Comparison of ENCODE assay signal across 18 mouse cellular contexts in genomic region chr3:126624994-126625763, GRCm38 (mm10). TPM values are rescaled to one million over a fixed set of nuclear protein-coding genes. Genes with fewer than 3 reads are reported as not detected.
DNase-seq lines count a peak whose midpoint lies in the region; ATAC-seq and TF ChIP-seq lines count a peak whose summit lies in the region.
"Had no signal": no experiment of that assay in that cellular context is flagged by ENCODE, and none has a peak within 500 bp of the region (broad histone marks: within the 10 kb centered on the region; RNA-seq: fewer than 3 reads in every experiment).

No protein-coding gene starts in this region.

- H3K27me3 ChIP-seq in liver, adult 2 months (ENCODE audit: control insufficient read depth, insufficient read depth, low read length): no peaks in the 10 kb centered on the region
- H3K27me3 ChIP-seq in small intestine, adult 2 months (ENCODE audit: control insufficient read depth, insufficient read depth, low read length): no peaks in the 10 kb centered on the region
- H3K27me3 ChIP-seq: limb, embryonic 13.5 days had no signal

- H3K27ac ChIP-seq in liver, adult 2 months (replicated peaks; ENCODE audit: insufficient read depth, low read depth, low read length): no peak overlapping the region
- 0 out of 2 replicates have a peak overlapping the region, but pooled peaks have one; percentile 16 for H3K27ac ChIP-seq in small intestine, adult 2 months (ENCODE audit: insufficient read depth, low read depth, low read length)
- H3K27ac ChIP-seq: limb, embryonic 13.5 days had no signal

- no peaks in the 10 kb centered on the region; the same call in 1 of the 2 replicates for H3K79me2 ChIP-seq in liver, adult 2 months (ENCODE audit: control insufficient read depth, insufficient read depth, low read length)

- TF ChIP-seq POLR2A in liver, adult 2 months (IDR thresholded peaks at IDR 0.05; ENCODE audit: extremely low read depth, insufficient read depth, low read length): no peak
- no peak for TF ChIP-seq POLR2A in small intestine, adult 2 months (IDR thresholded peaks at IDR 0.05; ENCODE audit: low read depth, low read length)

- no peaks in the 10 kb centered on the region for H3K36me3 ChIP-seq in liver, adult 2 months (ENCODE audit: control insufficient read depth, insufficient read depth, low read length)
- H3K36me3 ChIP-seq in small intestine, adult 2 months (ENCODE audit: control insufficient read depth, insufficient read depth, low read length): peaks cover 7% of the 10 kb centered on the region
- H3K36me3 ChIP-seq: limb, embryonic 13.5 days had no signal

- ATAC-seq in common myeloid progenitor, adult 5-6 weeks (replicated peaks; ENCODE audit: low read depth, poor library complexity, severe bottlenecking): peak; percentile 84
- peak; percentile 59 for ATAC-seq in granulocyte monocyte progenitor cell, adult 5-6 weeks (replicated peaks; ENCODE audit: poor library complexity, severe bottlenecking)

- no peak overlapping the region for H3K9ac ChIP-seq in liver, adult 2 months (ENCODE audit: low read depth, low read length)
- H3K9ac ChIP-seq: limb, embryonic 13.5 days had no signal

- WGBS in liver, adult 2 months: 93% methylated on average over 11 of the region's 11 CpGs
- WGBS in small intestine, adult 2 months: 89% methylated on average over 11 of the region's 11 CpGs

- DNase-seq in liver, adult 2 months (ENCODE audit: extremely low read depth, low read depth, low spot score): peak; percentile 22
- DNase-seq in liver: no peak
- no peak for DNase-seq in adrenal gland, postnatal 14 days
- DNase-seq in left cerebral cortex, adult 9 months (ENCODE audit: low spot score in 2 of 2): no peak
- DNase-seq: adrenal gland, adult 8-10 months; cerebellum, adult 9-11 months; embryo, embryonic 11 days; gastrocnemius, postnatal 25 days; kidney, adult 8-10 months; kidney, postnatal 25 days; lung, adult 18-20 months; lung, postnatal 14 days; right cerebral cortex, adult 18-20 months; thymus, adult 2 months had no signal

- TF ChIP-seq CTCF in liver, adult 2 months (IDR thresholded peaks at IDR 0.05; ENCODE audit: low read depth, low read length): no peak
- TF ChIP-seq CTCF in small intestine, adult 2 months (IDR thresholded peaks at IDR 0.05; ENCODE audit: extremely low read depth, insufficient read length, insufficient replicate concordance, low read depth, low read length): no peak

- H3K4me1 ChIP-seq in liver, adult 2 months (ENCODE audit: control insufficient read depth, insufficient read depth, low read length): no peaks in the 10 kb centered on the region; the same call in 1 of the 2 replicates
- peaks cover 7% of the 10 kb centered on the region for H3K4me1 ChIP-seq in small intestine, adult 2 months (ENCODE audit: control insufficient read depth, insufficient read depth, insufficient read length, low read length)
- H3K4me1 ChIP-seq: limb, embryonic 13.5 days had no signal

- H3K4me3 ChIP-seq in liver, adult 2 months (ENCODE audit: insufficient read depth, low read depth, low read length): no peak overlapping the region
- no peak overlapping the region for H3K4me3 ChIP-seq in small intestine, adult 2 months (ENCODE audit: low read depth, low read length)
- H3K4me3 ChIP-seq: limb, embryonic 13.5 days had no signal

RNA-seq across cellular contexts. Expression of gene Camk2d, which starts 29.1 kb away (rescaled TPM):
- total RNA-seq in liver, adult 2 months (2014; rRNA removed): 9.4 and 10.9 TPM in 2 replicates
- polyA plus RNA-seq in liver, adult 2 months (2012; rRNA removed): 5.0 and 5.9 TPM in 2 replicates
- total RNA-seq in common myeloid progenitor, adult 5-6 weeks (2017): 16.1 and 31.6 TPM in 2 replicates
- 11.8 and 14.5 TPM in 2 replicates for total RNA-seq in granulocyte monocyte progenitor cell, adult 5-6 weeks (2014; fragmentation: Nextera tagmentation)
- total RNA-seq in granulocyte monocyte progenitor cell, adult 5-6 weeks (2017): 8.6 and 14.9 TPM in 2 replicates
- polyA plus RNA-seq in small intestine, adult 2 months (2012; rRNA removed): 22.1 and 89.5 TPM in 2 replicates
- 78.9 and 95.8 TPM in 2 replicates for total RNA-seq in adrenal gland, postnatal 14 days (2021)
